Mouse (Mus musculus) limb, embryonic 13.5 days (tissue): ENCODE data around the gene Ggta1. TPM values are rescaled to one million over a fixed set of nuclear protein-coding genes. Genes with fewer than 3 reads are reported as not detected.

Experiments
- ATAC-seq: fragments of 200-750 bp; cut with Nextera tagmentation; 2 replicates; pipeline ENCODE4 v1.8.0; 2017; ENCODE audit warnings: low read depth, moderate number of reproducible peaks, moderate TSS enrichment; ENCODE audit not compliant: low FRiP score
- H3K27ac ChIP-seq: fragments of 300-500 bp; sonication (generic); 2 replicates; pipeline ENCODE4 v1.5.1; 2015; ENCODE audit warnings: inconsistent platforms, mild to moderate bottlenecking, moderate library complexity
- H3K27me3 ChIP-seq: fragments of 300-500 bp; sonication (generic); 2 replicates; pipeline ENCODE4 v1.6.1; 2015; ENCODE audit warnings: mild to moderate bottlenecking, inconsistent platforms
- H3K36me3 ChIP-seq: fragments of 300-500 bp; sonication (generic); 2 replicates; pipeline ENCODE4 v1.6.1; 2015; ENCODE audit warnings: inconsistent platforms, mild to moderate bottlenecking, moderate library complexity
- H3K4me1 ChIP-seq: fragments of 300-500 bp; sonication (generic); 2 replicates; pipeline ENCODE4 v1.6.1; 2015; ENCODE audit warnings: inconsistent platforms
- H3K4me2 ChIP-seq: fragments of 300-500 bp; sonication (generic); replicated peaks from 2 replicates; pipeline ENCODE4 v1.6.1; 2015; ENCODE audit warnings: inconsistent platforms, mild to moderate bottlenecking, moderate library complexity
- H3K4me3 ChIP-seq: fragments of 300-500 bp; sonication (generic); 2 replicates; pipeline ENCODE4 v1.5.1; 2015; ENCODE audit warnings: moderate library complexity, mild to moderate bottlenecking, inconsistent platforms
- H3K9ac ChIP-seq: fragments of 300-500 bp; sonication (generic); 2 replicates; pipeline ENCODE4 v1.6.1; 2015; ENCODE audit warnings: mild to moderate bottlenecking, inconsistent platforms
- H3K9me3 ChIP-seq: fragments of 300-500 bp; sonication (generic); 2 replicates; pipeline ENCODE4 v1.6.1; 2016; ENCODE audit warnings: inconsistent platforms
- WGBS: fragments of 180-500 bp; shearing (Covaris S2); methylation state at CpG from one replicate; pipeline ENCODE4 v1.1.7; 2015; 5-methylcytosine and 5-hydroxymethylcytosine counted together
- polyA plus RNA-seq: library from polyadenylated mRNA; unstranded; fragments of >200 nt; fragmentation: Nextera tagmentation; extraction: Ambion mirVana; gene quantifications from 2 replicates; pipeline ENCODE4 v1.2.1, GENCODE M21; 2015

Gene Ggta1
- polyA plus RNA-seq, 1 experiment from 2014 or later = 19.6 TPM

- H3K4me1 ChIP-seq = no peaks in the 10 kb centered on the region
- H3K9me3 ChIP-seq = no peaks in the 10 kb centered on the region
- no peak overlapping the region for H3K4me3 ChIP-seq
- WGBS = 13% methylated on average over 3 of the region's 3 CpGs
- no peak for ATAC-seq
- H3K27me3 ChIP-seq = no peaks in the 10 kb centered on the region
- no peak overlapping the region for H3K9ac ChIP-seq
- H3K27ac ChIP-seq = no peak overlapping the region
- H3K36me3 ChIP-seq = no peaks in the 10 kb centered on the region
- H3K4me2 ChIP-seq = no peak overlapping the region
Measured at GRCm38 (mm10) chr2:35373003-35373402, 90.0 kb downstream of the Ggta1 start.

GRCm38 (mm10) chr2:35370686-35371085 is 92.3 kb downstream of the Ggta1 start:
- Histone ChIP-seq H3K9me3 (no peaks in the 10 kb centered on the region), H3K36me3 (no peaks in the 10 kb centered on the region), H3K4me3 (no peak overlapping the region), H3K4me2 (no peak overlapping the region), H3K27me3 (no peaks in the 10 kb centered on the region), H3K4me1 (no peaks in the 10 kb centered on the region; the same call in 1 of the 2 replicates), H3K27ac (no peak overlapping the region), H3K9ac (no peak overlapping the region)
- ATAC-seq = no peak

GRCm38 (mm10) chr2:35367629-35368028 is 95.4 kb downstream of the Ggta1 start, which contains the start of gene 4930568D16Rik:
TSS of gene 4930568D16Rik (minus strand) at chr2:35367729.
- Histone ChIP-seq H3K9me3 (peaks cover 5% of the 10 kb centered on the region), H3K4me2 (no peak within 1 kb of the TSS), H3K36me3 (no peaks in the 10 kb centered on the region), H3K9ac (no peak within 1 kb of the TSS), H3K27me3 (no peaks in the 10 kb centered on the region), H3K4me3 (no peak within 1 kb of the TSS), H3K4me1 (no peaks in the 10 kb centered on the region; the same call in 1 of the 2 replicates), H3K27ac (no peak within 1 kb of the TSS)
- no peak for ATAC-seq
- 71% methylated on average over 2 of the region's 2 CpGs for WGBS

Other genes starting within 250 kb of the Ggta1 start
- gene Gsn, start 206.9 kb downstream of the Ggta1 start, polyA plus RNA-seq = 113 and 118 TPM in 2 replicates
- gene Stom, start 126.3 kb downstream of the Ggta1 start, polyA plus RNA-seq = 18.1 and 18.5 TPM in 2 replicates
- gene 4930568D16Rik, start 95.5 kb downstream of the Ggta1 start, polyA plus RNA-seq = not detected in 2 replicates
- gene 4930402F06Rik, start 66.1 kb downstream of the Ggta1 start, polyA plus RNA-seq = not detected in 2 replicates
- 52.3 and 53.4 TPM in 2 replicates for gene Dab2ip, start 95.0 kb upstream of the Ggta1 start, polyA plus RNA-seq